Mouse (Mus musculus): ENCODE measurements around the gene Stim2. TPM values are rescaled to one million over a fixed set of nuclear protein-coding genes. Genes with fewer than 3 reads are reported as not detected.

Stim2 gene
- total and polyA plus RNA-seq, 3 experiments: 11.7 to 18.6 TPM; not detected in 1

DNA sequence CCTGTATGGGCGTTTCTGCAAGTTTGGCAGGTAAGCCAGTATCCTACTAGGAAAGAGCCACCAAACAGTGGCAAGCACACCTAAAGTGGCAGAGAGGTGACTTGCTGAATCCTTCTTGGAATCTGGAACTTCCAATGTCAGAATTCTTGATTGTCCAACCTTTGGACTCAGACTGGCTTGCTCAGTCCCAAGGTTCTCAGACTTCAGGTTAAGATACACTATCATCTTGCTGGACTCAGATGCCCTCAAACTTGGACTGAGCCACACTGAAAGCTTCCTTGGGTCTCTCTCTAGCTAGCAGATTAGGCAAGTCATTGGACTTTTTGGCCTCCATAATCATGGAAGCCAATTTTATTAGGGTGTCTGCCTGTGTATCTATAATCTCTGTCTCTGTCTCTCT, 10.8 kb upstream of the Stim2 start:
- H3K27me3 ChIP-seq (ENCODE audit: control insufficient read depth in 1 of 2, insufficient read depth in 2 of 2, low read length in 2 of 2): no peaks in the 10 kb centered on the region
- no peaks in the 10 kb centered on the region for H3K79me2 ChIP-seq (ENCODE audit: control insufficient read depth, insufficient read depth, low read length, poor library complexity)
- H3K9ac ChIP-seq (ENCODE audit: control insufficient read depth, low read depth, low read length, poor library complexity, severe bottlenecking): no peak overlapping the region
- peaks cover 0 to 7% of the 10 kb centered on the region in 2 experiments; a peak in 2 of 4 replicates for H3K36me3 ChIP-seq (ENCODE audit: control insufficient read depth in 1 of 2, insufficient read depth in 2 of 2, low read length in 2 of 2)
- H3K27ac ChIP-seq (ENCODE audit: control insufficient read depth, low read depth, low read length): no peak overlapping the region
- no peak for DNase-seq (ENCODE audit: low read depth, low spot score)
- no peak overlapping the region for H3K4me3 ChIP-seq (ENCODE audit: control insufficient read depth in 1 of 2, insufficient read depth in 1 of 2, low read depth in 2 of 2, low read length in 2 of 2)
- no peaks in the 10 kb centered on the region for H3K9me3 ChIP-seq (replicated peaks; ENCODE audit: insufficient read depth, low read length)
- TF ChIP-seq SIN3A (IDR thresholded peaks at IDR 0.05; ENCODE audit: low read length): no peak
- no peak for TF ChIP-seq HCFC1 (IDR thresholded peaks at IDR 0.05; ENCODE audit: low read depth, low read length)
- TF ChIP-seq EP300 (IDR thresholded peaks at IDR 0.05; ENCODE audit: low read depth in 1 of 2, low read length in 2 of 2): no peak
- TF ChIP-seq CHD1 (IDR thresholded peaks at IDR 0.05; ENCODE audit: low read depth, low read length): no peak
- TF ChIP-seq SMC3 (IDR thresholded peaks at IDR 0.05; ENCODE audit: low read depth, low read length): no peak
- TF ChIP-seq KAT2A (conservative IDR thresholded peaks at IDR 0.05; ENCODE audit: low read depth, low read length): no peak
- no peak for TF ChIP-seq RCOR1 (IDR thresholded peaks at IDR 0.05; ENCODE audit: low read depth, low read length)
- no peak for TF ChIP-seq TCF12 (IDR thresholded peaks at IDR 0.05; ENCODE audit: low read depth, low read length)
- TF ChIP-seq USF2 (IDR thresholded peaks at IDR 0.05; ENCODE audit: borderline replicate concordance in 1 of 2, insufficient read depth in 1 of 2, low read depth in 1 of 2, low read length in 2 of 2): no peak
- TF ChIP-seq JUND (IDR thresholded peaks at IDR 0.05; ENCODE audit: low read depth, low read length): no peak
- peaks cover 0 to 16% of the 10 kb centered on the region in 2 experiments; a peak in 2 of 4 replicates for H3K4me1 ChIP-seq (ENCODE audit: control insufficient read depth in 1 of 2, insufficient read depth in 2 of 2, low read length in 2 of 2)

- TF ChIP-seq TAL1 (IDR thresholded peaks at IDR 0.05; ENCODE audit: low read length) (no peak), GABPA (IDR thresholded peaks at IDR 0.05; ENCODE audit: low read depth, low read length) (no peak), TBP (IDR thresholded peaks at IDR 0.05; ENCODE audit: low read depth, low read length) (no peak), KAT2A (conservative IDR thresholded peaks at IDR 0.05; ENCODE audit: low read depth, low read length) (no peak), NELFE (IDR thresholded peaks at IDR 0.05; ENCODE audit: low read depth, low read length) (no peak), SIN3A (IDR thresholded peaks at IDR 0.05; ENCODE audit: low read length) (no peak), MAFK (IDR thresholded peaks at IDR 0.05; ENCODE audit: borderline replicate concordance, low read depth, low read length) (no peak), CHD2 (IDR thresholded peaks at IDR 0.05; ENCODE audit: low read length) (no peak), SMC3 (IDR thresholded peaks at IDR 0.05; ENCODE audit: low read depth, low read length) (no peak), NRF1 (IDR thresholded peaks at IDR 0.05; ENCODE audit: insufficient read depth, low read depth, low read length, poor library complexity, severe bottlenecking) (no peak), EP300 (IDR thresholded peaks at IDR 0.05; ENCODE audit: low read depth in 1 of 2, low read length in 2 of 2) (no peak), POLR2AphosphoS5 (IDR thresholded peaks at IDR 0.05; ENCODE audit: borderline replicate concordance, low read depth, low read length) (no peak), RCOR1 (IDR thresholded peaks at IDR 0.05; ENCODE audit: low read depth, low read length) (no peak), ZMIZ1 (IDR thresholded peaks at IDR 0.05; ENCODE audit: low read depth, low read length) (no peak), RAD21 (IDR thresholded peaks at IDR 0.05; ENCODE audit: low read depth, low read length) (no peak), ETS1 (IDR thresholded peaks at IDR 0.05; ENCODE audit: low read depth, low read length) (no peak), POLR2A (IDR thresholded peaks at IDR 0.05; ENCODE audit: control insufficient read depth in 1 of 2, insufficient read depth in 1 of 2, low read depth in 1 of 2, low read length in 2 of 2, poor library complexity in 1 of 2) (no peak), POLR2AphosphoS2 (IDR thresholded peaks at IDR 0.05; ENCODE audit: low read length) (no peak), CTCF (IDR thresholded peaks at IDR 0.05 in 2 of 3, conservative IDR thresholded peaks at IDR 0.05 in 1 of 3; ENCODE audit: control insufficient read depth in 1 of 3, insufficient read depth in 1 of 3, low read depth in 2 of 3, low read length in 3 of 3, poor library complexity in 1 of 3, severe bottlenecking in 1 of 3) (no peak)
These were observed 10.2 kb upstream of the Stim2 start for GRCm38 (mm10) chr5:53988053-53988452.

More at GRCm38 (mm10) chr5:53988053-53988452, 10.2 kb upstream of the Stim2 start:
- DNase-seq (ENCODE audit: low read depth, low spot score): no peak
- no peaks in the 10 kb centered on the region for H3K9me3 ChIP-seq (replicated peaks; ENCODE audit: insufficient read depth, low read length)
- no peak overlapping the region for H3K27ac ChIP-seq (ENCODE audit: control insufficient read depth, low read depth, low read length)
- H3K4me3 ChIP-seq (ENCODE audit: control insufficient read depth in 1 of 2, insufficient read depth in 1 of 2, low read depth in 2 of 2, low read length in 2 of 2): no peak overlapping the region
- no peaks in the 10 kb centered on the region for H3K27me3 ChIP-seq (ENCODE audit: control insufficient read depth in 1 of 2, insufficient read depth in 2 of 2, low read length in 2 of 2)
- peaks cover 0 to 5% of the 10 kb centered on the region in 2 experiments; a peak in 2 of 4 replicates for H3K36me3 ChIP-seq (ENCODE audit: control insufficient read depth in 1 of 2, insufficient read depth in 2 of 2, low read length in 2 of 2)
- H3K79me2 ChIP-seq (ENCODE audit: control insufficient read depth, insufficient read depth, low read length, poor library complexity): no peaks in the 10 kb centered on the region
- peaks cover 0 to 11% of the 10 kb centered on the region in 2 experiments; a peak in 2 of 4 replicates for H3K4me1 ChIP-seq (ENCODE audit: control insufficient read depth in 1 of 2, insufficient read depth in 2 of 2, low read length in 2 of 2)
- H3K9ac ChIP-seq (ENCODE audit: control insufficient read depth, low read depth, low read length, poor library complexity, severe bottlenecking): no peak overlapping the region

All from MEL (cell line).